Mouse (Mus musculus): Measurements from ENCODE around the gene Ncaph2.

- TF ChIP-seq POLR2A (IDR thresholded peaks at IDR 0.05; ENCODE audit: insufficient read length, low read depth) (peak; percentile 70), TCF3 (IDR thresholded peaks at IDR 0.05; ENCODE audit: insufficient read length, low read depth) (no peak), TCF12 (IDR thresholded peaks at IDR 0.05; ENCODE audit: insufficient read depth, poor library complexity, severe bottlenecking) (no peak), MYOD1 (IDR thresholded peaks at IDR 0.05; ENCODE audit: control insufficient read depth in 1 of 3, insufficient read length in 2 of 3, low read depth in 2 of 3) (no peak), CEBPB (IDR thresholded peaks at IDR 0.05; ENCODE audit: insufficient read depth, poor library complexity, severe bottlenecking) (no peak), E2F4 (IDR thresholded peaks at IDR 0.05; ENCODE audit: insufficient read depth) (peak; percentile 89), POLR2AphosphoS2 (IDR thresholded peaks at IDR 0.05; ENCODE audit: insufficient read length, low read depth) (peak; percentile 78), MYOG (IDR thresholded peaks at IDR 0.05; ENCODE audit: control insufficient read depth in 1 of 3, insufficient read depth in 1 of 3, insufficient read length in 2 of 3, low read depth in 2 of 3) (peak in 1 of 3 experiments; percentile 7)
Observed at GRCm38 (mm10) chr15:89355241-89356187, at the start of gene Ncaph2, which contains the start of gene Lmf2.
